Mouse (Mus musculus): ENCODE data around the gene Gm19684.
"Not testable (repeated sequence)": the region's sequence is repeated elsewhere in the genome, so short reads cannot be mapped to it uniquely, and the experiment has no call there.

The Gm19684 gene

GRCm38 (mm10) chr17:36131516-36132265 is 10.2 kb downstream of the Gm19684 start:
- peak; percentile 10 for DNase-seq

- not testable (repeated sequence) for DNase-seq
Observed at GRCm38 (mm10) chr17:36135421-36136231, 14.1 kb downstream of the Gm19684 start.

- DNase-seq: not testable (repeated sequence)
Observed at GRCm38 (mm10) chr17:36136299-36136848, 14.9 kb downstream of the Gm19684 start.

- peak; percentile 37 for DNase-seq
Observed at GRCm38 (mm10) chr17:36145111-36145860, 23.8 kb downstream of the Gm19684 start.

GRCm38 (mm10) chr17:36145861-36146156 is 24.3 kb downstream of the Gm19684 start:
- DNase-seq: not testable (repeated sequence)

- DNase-seq: not testable (repeated sequence)
Observed at GRCm38 (mm10) chr17:36146937-36147336, 25.5 kb downstream of the Gm19684 start.

- DNase-seq: not testable (repeated sequence)
Observed at GRCm38 (mm10) chr17:36148468-36148867, 27.0 kb downstream of the Gm19684 start.

- not testable (repeated sequence) for DNase-seq
Observed at GRCm38 (mm10) chr17:36151200-36151599, 29.7 kb downstream of the Gm19684 start.

GRCm38 (mm10) chr17:36154271-36155149 is 33.0 kb downstream of the Gm19684 start:
- DNase-seq: no peak

- DNase-seq: peak; percentile 58
Observed at GRCm38 (mm10) chr17:36157782-36158181, 36.3 kb downstream of the Gm19684 start.

- not testable (repeated sequence) for DNase-seq
Observed at GRCm38 (mm10) chr17:36158264-36158663, 36.8 kb downstream of the Gm19684 start.

GRCm38 (mm10) chr17:36161129-36162051 is 39.9 kb downstream of the Gm19684 start:
- no peak for DNase-seq

- DNase-seq: not testable (repeated sequence)
Observed at GRCm38 (mm10) chr17:36166901-36167300, 45.4 kb downstream of the Gm19684 start.

GRCm38 (mm10) chr17:36167306-36168038 is 46.0 kb downstream of the Gm19684 start:
- DNase-seq: peak; percentile 12

- DNase-seq: no peak
Observed at GRCm38 (mm10) chr17:36168039-36168652, 46.7 kb downstream of the Gm19684 start, which contains the start of gene Gm8909. Gm8909 (minus strand) TSS chr17:36168537.

GRCm38 (mm10) chr17:36169094-36169493 is 47.6 kb downstream of the Gm19684 start:
- DNase-seq: not testable (repeated sequence)

- DNase-seq: no peak
Observed at GRCm38 (mm10) chr17:36169753-36170152, 48.3 kb downstream of the Gm19684 start.

- DNase-seq: no peak
Observed at GRCm38 (mm10) chr17:36170287-36170814, 48.9 kb downstream of the Gm19684 start.

GRCm38 (mm10) chr17:36176132-36176531 is 54.7 kb downstream of the Gm19684 start:
- DNase-seq: not testable (repeated sequence)

Data from embryo, embryonic 11 days (tissue).